Mouse (Mus musculus) heart, embryonic 13.5 days (tissue): Measurements from ENCODE around the gene Ube2l3. TPM values are rescaled to one million over a fixed set of nuclear protein-coding genes. Genes with fewer than 3 reads are reported as not detected.

ENCODE experiments used
- ATAC-seq: fragments of 200-750 bp; cut with Nextera tagmentation; 2 replicates; pipeline ENCODE4 v1.8.0; 2017; ENCODE audit warnings: moderate TSS enrichment; ENCODE audit not compliant: insufficient number of reproducible peaks, low FRiP score, low TSS enrichment; ENCODE audit errors: extremely low read depth
- H3K27ac ChIP-seq: fragments of 300-500 bp; sonication (generic); replicated peaks from 2 replicates; pipeline ENCODE4 v1.5.1; 2015; ENCODE audit warnings: moderate library complexity, mild to moderate bottlenecking, inconsistent platforms
- H3K27me3 ChIP-seq: fragments of 300-500 bp; sonication (generic); replicated peaks from 2 replicates; pipeline ENCODE4 v1.6.1; 2015; ENCODE audit warnings: mild to moderate bottlenecking, inconsistent platforms
- H3K36me3 ChIP-seq: fragments of 300-500 bp; sonication (generic); 2 replicates; pipeline ENCODE4 v1.6.1; 2015; ENCODE audit warnings: mild to moderate bottlenecking, inconsistent platforms
- H3K4me1 ChIP-seq: fragments of 300-500 bp; sonication (generic); 2 replicates; pipeline ENCODE4 v1.6.1; 2015; ENCODE audit warnings: inconsistent platforms
- H3K4me2 ChIP-seq: fragments of 300-500 bp; sonication (generic); 2 replicates; pipeline ENCODE4 v1.6.1; 2015; ENCODE audit warnings: inconsistent platforms, mild to moderate bottlenecking, moderate library complexity
- H3K4me3 ChIP-seq: fragments of 300-500 bp; sonication (generic); 2 replicates; pipeline ENCODE4 v1.5.1; 2015; ENCODE audit warnings: moderate library complexity, mild to moderate bottlenecking, inconsistent platforms
- H3K9ac ChIP-seq: fragments of 300-500 bp; sonication (generic); 2 replicates; pipeline ENCODE4 v1.6.1; 2015; ENCODE audit warnings: inconsistent platforms, mild to moderate bottlenecking, moderate library complexity
- H3K9me3 ChIP-seq: fragments of 300-500 bp; sonication (generic); 2 replicates; pipeline ENCODE4 v1.6.1; 2016; ENCODE audit warnings: inconsistent platforms
- WGBS: fragments of 180-500 bp; shearing (Covaris S2); methylation state at CpG from one replicate; pipeline ENCODE4 v1.1.7; 2015; ENCODE audit warnings: mixed read lengths; 5-methylcytosine and 5-hydroxymethylcytosine counted together
- polyA plus RNA-seq: library from polyadenylated mRNA; unstranded; fragments of >200 nt; fragmentation: Nextera tagmentation; extraction: Ambion mirVana; gene quantifications from 2 replicates; pipeline ENCODE4 v1.2.1, GENCODE M21; 2015

Gene Ube2l3
- polyA plus RNA-seq, 1 experiment from 2014 or later, result 292 TPM

- ATAC-seq, result peak; percentile 62; the same call in 1 of the 2 replicates
- peak within 1 kb of the TSS; percentile 79 for H3K9ac ChIP-seq
- under 1% methylated on average over 34 of the region's 34 CpGs for WGBS
- no peaks in the 10 kb centered on the region; the same call in 1 of the 2 replicates for H3K27me3 ChIP-seq
- H3K4me2 ChIP-seq, result peak within 1 kb of the TSS; percentile 100
- H3K36me3 ChIP-seq, result peaks cover 10% of the 10 kb centered on the region
- peaks cover 16% of the 10 kb centered on the region for H3K4me1 ChIP-seq
- H3K9me3 ChIP-seq, result no peaks in the 10 kb centered on the region
- peak within 1 kb of the TSS; percentile 69 for H3K4me3 ChIP-seq
- no peak within 1 kb of the TSS for H3K27ac ChIP-seq
Observed at GRCm38 (mm10) chr16:17146772-17147235, 55.6 kb downstream of the Ube2l3 start, which contains the start of gene Ccdc116. Gene Ccdc116 (minus strand): TSS chr16:17147229.

GRCm38 (mm10) chr16:17144339-17144738 is 58.1 kb downstream of the Ube2l3 start, which contains the start of gene Ydjc:
Gene Ydjc (plus strand): TSS chr16:17144621.
- Histone ChIP-seq H3K9me3 (no peaks in the 10 kb centered on the region), H3K4me2 (no peak within 1 kb of the TSS), H3K9ac (no peak within 1 kb of the TSS), H3K4me3 (no peak within 1 kb of the TSS), H3K27ac (no peak within 1 kb of the TSS), H3K27me3 (no peaks in the 10 kb centered on the region; the same call in 1 of the 2 replicates), H3K36me3 (no peaks in the 10 kb centered on the region), H3K4me1 (peaks cover 16% of the 10 kb centered on the region)
- 22% methylated on average over 7 of the region's 7 CpGs for WGBS
- no peak for ATAC-seq

DNA sequence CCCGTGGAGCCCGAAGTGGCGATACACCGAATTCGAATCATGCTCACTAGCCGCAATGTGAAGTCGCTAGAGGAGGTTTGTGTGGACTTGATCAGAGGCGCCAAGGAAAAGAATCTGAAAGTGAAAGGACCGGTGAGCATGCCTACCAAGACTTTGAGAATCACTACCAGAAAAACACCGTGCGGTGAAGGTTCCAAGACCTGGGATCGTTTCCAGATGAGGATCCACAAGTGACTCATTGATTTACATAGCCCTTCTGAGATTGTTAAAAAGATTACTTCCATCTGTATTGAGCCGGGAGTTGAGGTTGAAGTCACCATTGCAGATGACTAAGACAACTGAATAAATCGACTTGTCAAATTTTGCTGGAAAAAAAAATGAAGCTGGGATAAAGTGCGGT is 65.1 kb downstream of the Ube2l3 start:
- H3K9ac ChIP-seq, result no peak overlapping the region
- no peak overlapping the region for H3K27ac ChIP-seq
- no peak overlapping the region for H3K4me2 ChIP-seq
- no peak for ATAC-seq
- H3K4me1 ChIP-seq, result peaks cover 6% of the 10 kb centered on the region
- 81% methylated on average over 15 of the region's 15 CpGs for WGBS
- H3K36me3 ChIP-seq, result no peaks in the 10 kb centered on the region
- H3K9me3 ChIP-seq, result no peaks in the 10 kb centered on the region
- H3K4me3 ChIP-seq, result no peak overlapping the region
- no peaks in the 10 kb centered on the region for H3K27me3 ChIP-seq

GRCm38 (mm10) chr16:17132906-17133200 is 69.6 kb downstream of the Ube2l3 start:
- Histone ChIP-seq H3K36me3 (no peaks in the 10 kb centered on the region), H3K4me3 (peak overlapping the region; percentile 86), H3K4me2 (peak overlapping the region; percentile 99), H3K9me3 (no peaks in the 10 kb centered on the region), H3K4me1 (peaks cover 18% of the 10 kb centered on the region), H3K9ac (peak overlapping the region; percentile 72), H3K27me3 (no peaks in the 10 kb centered on the region), H3K27ac (no peak overlapping the region)
- no peak for ATAC-seq
- 42% methylated on average over 7 of the region's 7 CpGs for WGBS

DNA sequence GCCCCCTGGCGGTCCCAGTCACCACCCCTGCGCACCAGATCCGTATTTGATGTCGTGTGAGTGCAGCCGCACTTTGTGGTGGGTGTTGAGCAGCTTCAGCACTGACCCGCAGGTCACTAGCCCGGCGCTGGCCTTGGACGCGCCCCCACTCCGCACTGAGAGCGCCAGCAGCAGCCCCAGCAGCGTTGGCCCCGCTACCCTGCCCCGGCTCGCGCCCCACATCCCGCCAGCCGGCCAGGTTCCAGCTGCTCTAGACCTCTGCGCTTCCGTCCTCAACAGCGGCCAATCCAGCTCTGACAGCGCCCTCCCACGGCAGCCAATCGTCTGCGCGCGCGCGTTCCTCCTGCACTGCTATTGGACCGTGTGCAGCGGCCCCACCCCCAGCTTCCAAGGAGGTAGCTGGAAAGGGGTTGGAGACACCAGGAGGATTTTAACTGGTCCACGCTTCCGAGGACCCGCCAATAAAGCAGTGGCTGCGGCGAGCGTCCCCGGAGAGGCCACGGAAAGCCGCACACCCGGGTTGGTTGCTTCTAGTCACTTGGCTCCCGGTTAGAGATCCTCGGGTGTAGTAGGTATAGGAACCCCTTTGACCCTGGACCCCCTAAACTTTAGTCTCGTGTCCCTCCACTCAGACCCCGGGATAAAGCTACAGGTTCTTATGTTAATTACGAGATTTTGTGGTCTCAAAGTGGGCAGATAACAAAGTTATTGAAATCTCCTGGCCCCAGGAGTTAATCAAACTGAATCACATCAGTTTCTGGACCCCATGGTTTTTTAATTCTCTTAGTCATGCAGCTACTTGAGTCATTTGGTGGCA is 70.2 kb downstream of the Ube2l3 start, which contains the start of gene Sdf2l1:
Gene Sdf2l1 (minus strand): TSS at position 295 of the 817 bp plus-strand sequence.
- H3K9me3 ChIP-seq, result no peaks in the 10 kb centered on the region
- H3K36me3 ChIP-seq, result no peaks in the 10 kb centered on the region
- H3K4me1 ChIP-seq, result peaks cover 18% of the 10 kb centered on the region
- peak within 1 kb of the TSS; percentile 86 for H3K4me3 ChIP-seq
- under 1% methylated on average over 47 of the region's 47 CpGs for WGBS
- peak within 1 kb of the TSS; percentile 84 for H3K9ac ChIP-seq
- peak; percentile 94 for ATAC-seq
- peak within 1 kb of the TSS; percentile 99 for H3K4me2 ChIP-seq
- H3K27me3 ChIP-seq, result no peaks in the 10 kb centered on the region
- peak within 1 kb of the TSS; percentile 61; the same call in 1 of the 2 replicates for H3K27ac ChIP-seq

DNA sequence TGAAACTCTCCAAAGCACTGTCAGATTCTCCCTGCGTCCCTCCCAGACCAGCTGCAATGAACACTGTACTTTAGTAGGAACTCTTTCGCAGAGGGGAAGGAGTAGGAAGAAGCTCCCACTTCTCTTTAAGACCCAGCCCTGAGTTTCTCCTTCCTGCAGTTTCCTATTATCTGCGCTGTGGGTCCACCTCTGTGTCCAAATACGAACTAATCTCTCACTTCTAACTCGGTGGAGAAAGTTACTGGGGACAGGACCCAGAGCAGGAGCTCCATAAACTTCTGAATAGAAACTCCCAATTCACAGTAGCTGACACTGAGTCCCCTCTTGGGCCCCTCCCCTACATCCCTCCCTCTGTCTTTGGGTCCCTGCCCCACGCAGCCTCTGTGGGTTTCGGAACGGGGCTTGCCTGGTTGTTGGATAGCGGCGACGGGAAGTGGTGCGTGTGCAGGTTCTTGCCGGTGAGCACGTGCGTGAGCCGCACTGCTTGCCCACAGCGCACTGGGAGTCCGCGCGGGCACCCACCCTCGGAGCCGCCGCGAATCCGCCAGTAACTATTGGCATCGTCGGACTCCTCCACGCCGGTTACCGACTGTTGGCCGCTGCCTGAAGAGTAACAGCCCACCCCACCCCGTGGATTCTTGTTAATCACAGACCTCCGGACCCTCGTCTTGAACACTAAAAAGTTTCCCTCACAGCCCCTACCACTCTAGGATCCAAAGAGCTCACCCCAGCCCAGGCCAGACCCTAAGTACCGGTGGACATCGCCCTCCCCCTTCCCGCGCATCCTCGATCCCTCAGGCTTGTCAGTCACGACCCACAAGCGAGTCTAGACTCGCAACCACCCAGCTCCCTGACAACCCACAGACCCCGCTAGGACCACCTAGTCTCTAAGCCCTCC is 71.0 kb downstream of the Ube2l3 start:
- H3K4me1 ChIP-seq, result peaks cover 18% of the 10 kb centered on the region
- no peaks in the 10 kb centered on the region for H3K36me3 ChIP-seq
- peak overlapping the region; percentile 84 for H3K9ac ChIP-seq
- 4% methylated on average over 43 of the region's 43 CpGs for WGBS
- H3K4me2 ChIP-seq, result peak overlapping the region; percentile 99
- H3K27me3 ChIP-seq, result no peaks in the 10 kb centered on the region
- ATAC-seq, result 0 out of 2 replicates have a peak, but pooled peaks have one; percentile 6
- peak overlapping the region; percentile 61; the same call in 1 of the 2 replicates for H3K27ac ChIP-seq
- H3K9me3 ChIP-seq, result no peaks in the 10 kb centered on the region
- peak overlapping the region; percentile 86 for H3K4me3 ChIP-seq

- Histone ChIP-seq H3K27me3 (no peaks in the 10 kb centered on the region), H3K4me2 (no peak overlapping the region), H3K36me3 (peaks cover 12% of the 10 kb centered on the region), H3K4me3 (no peak overlapping the region), H3K9ac (no peak overlapping the region), H3K9me3 (no peaks in the 10 kb centered on the region), H3K27ac (no peak overlapping the region), H3K4me1 (peaks cover 36% of the 10 kb centered on the region)
- no peak for ATAC-seq
- WGBS, result 96% methylated on average over 1 of the region's 1 CpGs
Observed at GRCm38 (mm10) chr16:17127292-17127691, 75.2 kb downstream of the Ube2l3 start.

GRCm38 (mm10) chr16:17124871-17125520 is 77.5 kb downstream of the Ube2l3 start, which contains the start of gene 2610318N02Rik:
Gene 2610318N02Rik (minus strand): TSS chr16:17125167.
- Histone ChIP-seq H3K4me2 (peak within 1 kb of the TSS; percentile 89), H3K4me3 (peak within 1 kb of the TSS; percentile 67), H3K27me3 (no peaks in the 10 kb centered on the region), H3K9ac (peak within 1 kb of the TSS; percentile 85), H3K27ac (peak within 1 kb of the TSS; percentile 74), H3K9me3 (no peaks in the 10 kb centered on the region), H3K36me3 (peaks cover 34% of the 10 kb centered on the region), H3K4me1 (peaks cover 24% of the 10 kb centered on the region)
- WGBS, result 1% methylated on average over 25 of the region's 25 CpGs
- peak; percentile 75 for ATAC-seq

GRCm38 (mm10) chr16:17124119-17124870 is 78.2 kb downstream of the Ube2l3 start:
- peak overlapping the region; percentile 67 for H3K4me3 ChIP-seq
- no peaks in the 10 kb centered on the region for H3K27me3 ChIP-seq
- H3K27ac ChIP-seq, result peak overlapping the region; percentile 74
- 7% methylated on average over 22 of the region's 22 CpGs for WGBS
- no peaks in the 10 kb centered on the region for H3K9me3 ChIP-seq
- peaks cover 24% of the 10 kb centered on the region for H3K4me1 ChIP-seq
- peaks cover 41% of the 10 kb centered on the region for H3K36me3 ChIP-seq
- ATAC-seq, result no peak; the same call in 1 of the 2 replicates
- peak overlapping the region; percentile 85 for H3K9ac ChIP-seq
- H3K4me2 ChIP-seq, result peak overlapping the region; percentile 89

DNA sequence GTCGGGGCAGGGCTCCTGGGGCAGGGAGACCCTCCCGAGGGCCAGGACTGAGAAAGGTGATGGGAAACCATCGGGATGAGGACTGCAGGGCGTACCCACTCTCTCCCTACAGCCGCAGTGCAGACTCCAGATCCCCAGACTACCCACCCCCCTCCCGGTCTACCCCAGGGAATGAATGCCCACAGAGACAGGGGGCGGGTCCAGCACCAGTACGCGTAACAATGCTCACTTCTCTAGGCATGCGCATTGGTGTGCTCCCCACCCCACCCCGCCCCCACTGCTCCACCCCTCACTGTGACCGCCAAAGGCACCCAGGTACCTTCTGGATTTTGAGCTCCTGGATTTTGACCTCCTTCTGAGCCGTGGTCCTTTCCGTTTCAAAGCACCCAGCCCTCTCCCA is 80.9 kb downstream of the Ube2l3 start:
- WGBS, result 71% methylated on average over 13 of the region's 14 CpGs
- H3K9me3 ChIP-seq, result no peaks in the 10 kb centered on the region
- H3K27me3 ChIP-seq, result no peaks in the 10 kb centered on the region
- peaks cover 24% of the 10 kb centered on the region for H3K4me1 ChIP-seq
- ATAC-seq, result no peak
- no peak overlapping the region for H3K4me3 ChIP-seq
- H3K36me3 ChIP-seq, result peaks cover 54% of the 10 kb centered on the region
- H3K27ac ChIP-seq, result no peak overlapping the region
- no peak overlapping the region for H3K9ac ChIP-seq
- no peak overlapping the region for H3K4me2 ChIP-seq
